Mouse (Mus musculus) midbrain, embryonic 10.5 days (tissue): ENCODE measurements around the gene Nrp1. TPM values are rescaled to one million over a fixed set of nuclear protein-coding genes. Genes with fewer than 3 reads are reported as not detected.

ENCODE experiments used
- DNase-seq: peaks from one replicate; pipeline ENCODE4 v3.0.0-alpha.2; 2017; ENCODE audit warnings: low spot score
- H3K27ac ChIP-seq: fragments of 300-500 bp; sonication (generic); replicated peaks from 2 replicates; pipeline ENCODE4 v1.5.1; 2016; ENCODE audit warnings: mild to moderate bottlenecking
- H3K27me3 ChIP-seq: fragments of 300-500 bp; sonication (generic); 2 replicates; pipeline ENCODE4 v1.6.1; 2016; ENCODE audit warnings: low read depth, mild to moderate bottlenecking; ENCODE audit not compliant: poor library complexity, severe bottlenecking
- H3K36me3 ChIP-seq: fragments of 300-500 bp; sonication (generic); 2 replicates; pipeline ENCODE4 v1.6.1; 2016; ENCODE audit warnings: mild to moderate bottlenecking, moderate library complexity
- H3K4me1 ChIP-seq: fragments of 300-500 bp; sonication (generic); 2 replicates; pipeline ENCODE4 v1.6.1; 2016
- H3K4me3 ChIP-seq: fragments of 300-500 bp; sonication (generic); 2 replicates; pipeline ENCODE4 v1.5.1; 2016; ENCODE audit warnings: mild to moderate bottlenecking, moderate library complexity
- H3K9me3 ChIP-seq: fragments of 300-500 bp; sonication (generic); replicated peaks from 2 replicates; pipeline ENCODE4 v1.6.1; 2016; ENCODE audit warnings: mild to moderate bottlenecking
- WGBS: fragments of 180-500 bp; shearing (Covaris S2); methylation state at CpG from one replicate; pipeline ENCODE4 v1.1.7; 2016; 5-methylcytosine and 5-hydroxymethylcytosine counted together
- polyA plus RNA-seq: library from polyadenylated mRNA; unstranded; fragments of >200 nt; fragmentation: Nextera tagmentation; extraction: Ambion mirVana; gene quantifications from 2 replicates; pipeline ENCODE4 v1.2.1, GENCODE M21; 2016

Nrp1 gene
- polyA plus RNA-seq, 1 experiment from 2014 or later: 19.6 TPM

GRCm38 (mm10) chr8:128480896-128481665, 122.7 kb downstream of the Nrp1 start:
- no peak for DNase-seq
- H3K4me1 ChIP-seq: 0 out of 2 replicates have a peak, but pooled peaks cover 7% of the 10 kb centered on the region
- 0 out of 2 replicates have a peak, but pooled peaks cover 1% of the 10 kb centered on the region for H3K27me3 ChIP-seq
- H3K27ac ChIP-seq: no peak overlapping the region
- H3K9me3 ChIP-seq: no peaks in the 10 kb centered on the region
- H3K36me3 ChIP-seq: no peaks in the 10 kb centered on the region
- 89% methylated on average over 8 of the region's 8 CpGs for WGBS
- no peak overlapping the region for H3K4me3 ChIP-seq

GRCm38 (mm10) chr8:128483344-128483743, 124.9 kb downstream of the Nrp1 start:
- 87% methylated on average over 3 of the region's 3 CpGs for WGBS
- Histone ChIP-seq H3K27ac (no peak overlapping the region), H3K36me3 (no peaks in the 10 kb centered on the region)

GRCm38 (mm10) chr8:128484720-128485124, 126.3 kb downstream of the Nrp1 start:
- Histone ChIP-seq H3K9me3 (no peaks in the 10 kb centered on the region), H3K4me1 (peaks cover 27% of the 10 kb centered on the region), H3K36me3 (no peaks in the 10 kb centered on the region), H3K4me3 (no peak overlapping the region), H3K27ac (no peak overlapping the region), H3K27me3 (peaks cover 17% of the 10 kb centered on the region; the same call in 1 of the 2 replicates)
- 97% methylated on average over 1 of the region's 1 CpGs for WGBS
- no peak for DNase-seq

More at GRCm38 (mm10) chr8:128483344-128483743, 124.9 kb downstream of the Nrp1 start:
- DNase-seq: no peak
- Histone ChIP-seq H3K9me3 (no peaks in the 10 kb centered on the region), H3K4me1 (peaks cover 21% of the 10 kb centered on the region), H3K27me3 (peaks cover 8% of the 10 kb centered on the region; the same call in 1 of the 2 replicates), H3K4me3 (no peak overlapping the region)

GRCm38 (mm10) chr8:128486043-128486442, 127.6 kb downstream of the Nrp1 start:
- no peak overlapping the region for H3K4me3 ChIP-seq
- H3K9me3 ChIP-seq: no peaks in the 10 kb centered on the region
- H3K4me1 ChIP-seq: peaks cover 31% of the 10 kb centered on the region
- DNase-seq: no peak
- H3K27ac ChIP-seq: no peak overlapping the region
- peaks cover 17% of the 10 kb centered on the region; the same call in 1 of the 2 replicates for H3K27me3 ChIP-seq
- H3K36me3 ChIP-seq: no peaks in the 10 kb centered on the region
- WGBS: 83% methylated on average over 2 of the region's 2 CpGs

GRCm38 (mm10) chr8:128487966-128488931, 129.8 kb downstream of the Nrp1 start:
- Histone ChIP-seq H3K27me3 (peaks cover 20% of the 10 kb centered on the region; the same call in 1 of the 2 replicates), H3K9me3 (no peaks in the 10 kb centered on the region), H3K27ac (peak overlapping the region; percentile 38; the same call in 1 of the 2 replicates), H3K4me3 (no peak overlapping the region), H3K36me3 (no peaks in the 10 kb centered on the region), H3K4me1 (peaks cover 37% of the 10 kb centered on the region)
- DNase-seq: peak; percentile 17
- WGBS: 17% methylated on average over 10 of the region's 10 CpGs

- H3K4me1 ChIP-seq: peaks cover 37% of the 10 kb centered on the region
- no peak overlapping the region for H3K27ac ChIP-seq
- 98% methylated on average over 1 of the region's 1 CpGs for WGBS
- no peaks in the 10 kb centered on the region for H3K36me3 ChIP-seq
- no peak overlapping the region for H3K4me3 ChIP-seq
- peaks cover 27% of the 10 kb centered on the region; the same call in 1 of the 2 replicates for H3K27me3 ChIP-seq
- no peaks in the 10 kb centered on the region for H3K9me3 ChIP-seq
- no peak for DNase-seq
Observed at GRCm38 (mm10) chr8:128489351-128489750, 130.9 kb downstream of the Nrp1 start.

- no peak overlapping the region for H3K27ac ChIP-seq
- 49% methylated on average over 5 of the region's 5 CpGs for WGBS
- H3K36me3 ChIP-seq: no peaks in the 10 kb centered on the region
- no peaks in the 10 kb centered on the region for H3K9me3 ChIP-seq
- H3K4me3 ChIP-seq: no peak overlapping the region
- peaks cover 28% of the 10 kb centered on the region for H3K4me1 ChIP-seq
- peaks cover 27% of the 10 kb centered on the region; the same call in 1 of the 2 replicates for H3K27me3 ChIP-seq
- peak; percentile 57 for DNase-seq
Observed at GRCm38 (mm10) chr8:128491126-128492067, 133.0 kb downstream of the Nrp1 start.

- Histone ChIP-seq H3K27ac (no peak overlapping the region), H3K4me3 (no peak overlapping the region), H3K27me3 (0 out of 2 replicates have a peak, but pooled peaks cover 21% of the 10 kb centered on the region), H3K9me3 (no peaks in the 10 kb centered on the region), H3K36me3 (no peaks in the 10 kb centered on the region), H3K4me1 (peaks cover 11% of the 10 kb centered on the region)
- 91% methylated on average over 3 of the region's 3 CpGs for WGBS
- DNase-seq: no peak
Observed at GRCm38 (mm10) chr8:128493801-128494200, 135.4 kb downstream of the Nrp1 start.

GRCm38 (mm10) chr8:128498836-128499235, 140.4 kb downstream of the Nrp1 start:
- 0 out of 2 replicates have a peak, but pooled peaks cover 7% of the 10 kb centered on the region for H3K27me3 ChIP-seq
- WGBS: 93% methylated on average over 4 of the region's 4 CpGs
- no peak overlapping the region for H3K27ac ChIP-seq
- no peaks in the 10 kb centered on the region for H3K4me1 ChIP-seq
- H3K4me3 ChIP-seq: no peak overlapping the region
- DNase-seq: no peak
- H3K36me3 ChIP-seq: no peaks in the 10 kb centered on the region
- no peaks in the 10 kb centered on the region for H3K9me3 ChIP-seq

GRCm38 (mm10) chr8:128504136-128504829, 145.9 kb downstream of the Nrp1 start:
- no peaks in the 10 kb centered on the region for H3K4me1 ChIP-seq
- H3K27me3 ChIP-seq: no peaks in the 10 kb centered on the region
- no peak for DNase-seq
- H3K36me3 ChIP-seq: no peaks in the 10 kb centered on the region
- no peaks in the 10 kb centered on the region for H3K9me3 ChIP-seq
- H3K27ac ChIP-seq: no peak overlapping the region
- no peak overlapping the region for H3K4me3 ChIP-seq
- 82% methylated on average over 5 of the region's 5 CpGs for WGBS

GRCm38 (mm10) chr8:128505866-128506265, 147.5 kb downstream of the Nrp1 start:
- H3K27me3 ChIP-seq: no peaks in the 10 kb centered on the region
- no peaks in the 10 kb centered on the region for H3K36me3 ChIP-seq
- no peak for DNase-seq
- H3K4me1 ChIP-seq: no peaks in the 10 kb centered on the region
- H3K27ac ChIP-seq: no peak overlapping the region
- no peak overlapping the region for H3K4me3 ChIP-seq
- H3K9me3 ChIP-seq: no peaks in the 10 kb centered on the region
